Mouse (Mus musculus) activated CD4-positive, CD25-positive, alpha-beta regulatory T cell, adult 9 weeks (primary cell): ENCODE results near the gene Tmem109. TPM values are rescaled to one million over a fixed set of nuclear protein-coding genes. Genes with fewer than 3 reads are reported as not detected.

ENCODE experiments used
- polyA plus RNA-seq: library from polyadenylated mRNA; unstranded; fragments of 100-300 nt; shearing (Covaris generic); gene quantifications from one replicate; pipeline ENCODE4 v1.2.1, GENCODE M21; 2017

The Tmem109 gene
- polyA plus RNA-seq = 54.3 TPM

GRCm38 (mm10) chr19:10881426-10882154 is at the start of gene Tmem109:
TSS of gene Tmem109 (minus strand) at chr19:10882001.

GRCm38 (mm10) chr19:10920532-10920931 is 38.7 kb upstream of the Tmem109 start, which contains the start of gene Zp1:
TSS of gene Zp1 (minus strand) at chr19:10920632.

GRCm38 (mm10) chr19:10895016-10895528 is 13.3 kb upstream of the Tmem109 start, which contains the start of gene Prpf19:
TSS of gene Prpf19 (plus strand) at chr19:10895231.

GRCm38 (mm10) chr19:10869886-10870527 is 11.8 kb downstream of the Tmem109 start, which contains the start of gene Tmem132a:
TSS of gene Tmem132a (minus strand) at chr19:10869940.

GRCm38 (mm10) chr19:10839010-10839892 is 42.5 kb downstream of the Tmem109 start, which contains the start of gene Slc15a3:
TSS of gene Slc15a3 (plus strand) at chr19:10839727.

GRCm38 (mm10) chr19:10829436-10830175 is 52.2 kb downstream of the Tmem109 start, which contains the start of gene Cd6:
TSS of gene Cd6 (minus strand) at chr19:10830058.

Other genes starting within 250 kb of the Tmem109 start
- gene Vwce, start 247.8 kb downstream of the Tmem109 start, polyA plus RNA-seq = not detected
- gene Pga5, start 203.9 kb downstream of the Tmem109 start, polyA plus RNA-seq = not detected
- gene Vps37c, start 193.3 kb downstream of the Tmem109 start, polyA plus RNA-seq = 21.6 TPM
- gene Cd5, start 143.0 kb downstream of the Tmem109 start, polyA plus RNA-seq = 654 TPM
- gene Cd6, start 51.9 kb downstream of the Tmem109 start, polyA plus RNA-seq = 684 TPM
- 1.7 TPM for gene Slc15a3, start 42.3 kb downstream of the Tmem109 start, polyA plus RNA-seq
- gene Tmem132a, start 12.1 kb downstream of the Tmem109 start, polyA plus RNA-seq = 0.71 TPM
- 96.3 TPM for gene Prpf19, start 13.2 kb upstream of the Tmem109 start, polyA plus RNA-seq
- gene Zp1, start 38.6 kb upstream of the Tmem109 start, polyA plus RNA-seq = not detected
- not detected for gene Ptgdr2, start 55.2 kb upstream of the Tmem109 start, polyA plus RNA-seq
- gene Ccdc86, start 67.3 kb upstream of the Tmem109 start, polyA plus RNA-seq = 20.7 TPM
- not detected for gene Ms4a10, start 92.7 kb upstream of the Tmem109 start, polyA plus RNA-seq
- gene Ms4a15, start 111.2 kb upstream of the Tmem109 start, polyA plus RNA-seq = not detected
- not detected for gene Ms4a18, start 136.0 kb upstream of the Tmem109 start, polyA plus RNA-seq
- not detected for gene Ms4a8a, start 199.1 kb upstream of the Tmem109 start, polyA plus RNA-seq
- gene 1700017D01Rik, start 248.9 kb upstream of the Tmem109 start, polyA plus RNA-seq = not detected